Mouse (Mus musculus) ovary, postnatal 14 days (tissue): Measurements from ENCODE around the gene Shroom2.
A peak's percentile ranks its signal among the peaks of the same experiment; 100 is the strongest.

Experiments
- DNase-seq: peaks from one replicate; pipeline ENCODE4 v3.0.0; 2022; ENCODE audit warnings: low spot score

Gene Shroom2

GRCm38 (mm10) chrX:152701679-152702078, 67.6 kb downstream of the Shroom2 start:
- DNase-seq, result no peak

GRCm38 (mm10) chrX:152690788-152691291, 78.4 kb downstream of the Shroom2 start:
- DNase-seq, result no peak

GRCm38 (mm10) chrX:152679190-152679814, 90.0 kb downstream of the Shroom2 start:
- DNase-seq, result no peak

- no peak for DNase-seq
These were observed 92.9 kb downstream of the Shroom2 start for GRCm38 (mm10) chrX:152676357-152676756.

GRCm38 (mm10) chrX:152673431-152673830, 95.8 kb downstream of the Shroom2 start:
- no peak for DNase-seq

- no peak for DNase-seq
These were observed 111.8 kb downstream of the Shroom2 start for GRCm38 (mm10) chrX:152657363-152658036.

GRCm38 (mm10) chrX:152656609-152656939, 112.7 kb downstream of the Shroom2 start:
- DNase-seq, result no peak

GRCm38 (mm10) chrX:152655796-152656608, 113.3 kb downstream of the Shroom2 start:
- DNase-seq, result no peak

- DNase-seq, result no peak
These were observed 116.6 kb downstream of the Shroom2 start for GRCm38 (mm10) chrX:152652676-152653075.

GRCm38 (mm10) chrX:152644827-152645226, 124.4 kb downstream of the Shroom2 start:
- no peak for DNase-seq

GRCm38 (mm10) chrX:152643679-152644638, 125.3 kb downstream of the Shroom2 start:
- no peak for DNase-seq

GRCm38 (mm10) chrX:152643201-152643600, 126.1 kb downstream of the Shroom2 start:
- DNase-seq, result no peak

GRCm38 (mm10) chrX:152642627-152643026, 126.6 kb downstream of the Shroom2 start:
- no peak for DNase-seq

- no peak for DNase-seq
These were observed 133.9 kb downstream of the Shroom2 start for GRCm38 (mm10) chrX:152635397-152635796.

GRCm38 (mm10) chrX:152621407-152621806, 147.9 kb downstream of the Shroom2 start:
- no peak for DNase-seq

- DNase-seq, result no peak
These were observed 148.3 kb downstream of the Shroom2 start for GRCm38 (mm10) chrX:152620917-152621316.

- DNase-seq, result peak; percentile 7
These were observed 150.8 kb downstream of the Shroom2 start for GRCm38 (mm10) chrX:152618464-152618863.

- DNase-seq, result no peak
These were observed 206.2 kb downstream of the Shroom2 start, which contains the start of gene Cldn34a for GRCm38 (mm10) chrX:152563034-152563433. Cldn34a (plus strand) TSS chrX:152563334.
